Mouse (Mus musculus): ENCODE data around the gene Zdhhc14. TPM values are rescaled to one million over a fixed set of nuclear protein-coding genes. Genes with fewer than 3 reads are reported as not detected.

Gene Zdhhc14
- polyA plus RNA-seq, 1 experiment from 2014 or later, result 2.0 TPM

- H3K27ac ChIP-seq (ENCODE audit: low read depth, low read length), result no peak overlapping the region
- H3K4me3 ChIP-seq (ENCODE audit: low read depth, low read length), result no peak overlapping the region
- no peak overlapping the region for H3K9ac ChIP-seq (ENCODE audit: low read length)
- H3K36me3 ChIP-seq (ENCODE audit: control insufficient read depth, insufficient read depth, low read length), result no peaks in the 10 kb centered on the region
- H3K27me3 ChIP-seq (ENCODE audit: control insufficient read depth, insufficient read depth, low read length), result no peaks in the 10 kb centered on the region
- WGBS, result 85% methylated on average over 8 of the region's 8 CpGs
- H3K4me2 ChIP-seq, result no peak overlapping the region
- H3K4me1 ChIP-seq (ENCODE audit: control insufficient read depth, insufficient read depth, low read length), result no peaks in the 10 kb centered on the region
- ATAC-seq (ENCODE audit: low FRiP score), result no peak
- no peaks in the 10 kb centered on the region for H3K9me3 ChIP-seq (ENCODE audit: control insufficient read depth, low read length)
- no peak for DNase-seq (ENCODE audit: low spot score, missing footprints)
Measured at GRCm38 (mm10) chr17:5556568-5556967, 64.2 kb downstream of the Zdhhc14 start.

- ATAC-seq (ENCODE audit: low FRiP score), result no peak
- DNase-seq (ENCODE audit: low spot score, missing footprints), result no peak
- no peaks in the 10 kb centered on the region for H3K36me3 ChIP-seq (ENCODE audit: control insufficient read depth, insufficient read depth, low read length)
- no peak overlapping the region for H3K4me2 ChIP-seq
- no peaks in the 10 kb centered on the region for H3K27me3 ChIP-seq (ENCODE audit: control insufficient read depth, insufficient read depth, low read length)
- no peaks in the 10 kb centered on the region for H3K4me1 ChIP-seq (ENCODE audit: control insufficient read depth, insufficient read depth, low read length)
- H3K9ac ChIP-seq (ENCODE audit: low read length), result no peak overlapping the region
- WGBS, result 87% methylated on average over 4 of the region's 4 CpGs
- H3K4me3 ChIP-seq (ENCODE audit: low read depth, low read length), result no peak overlapping the region
- H3K9me3 ChIP-seq (ENCODE audit: control insufficient read depth, low read length), result no peaks in the 10 kb centered on the region
- H3K27ac ChIP-seq (ENCODE audit: low read depth, low read length), result no peak overlapping the region
Measured at GRCm38 (mm10) chr17:5560212-5560611, 67.9 kb downstream of the Zdhhc14 start.

GRCm38 (mm10) chr17:5563108-5563507, 70.8 kb downstream of the Zdhhc14 start:
- no peak overlapping the region for H3K27ac ChIP-seq (ENCODE audit: low read depth, low read length)
- ATAC-seq (ENCODE audit: low FRiP score), result no peak

GRCm38 (mm10) chr17:5566006-5566405, 73.6 kb downstream of the Zdhhc14 start:
- no peaks in the 10 kb centered on the region for H3K4me1 ChIP-seq (ENCODE audit: control insufficient read depth, insufficient read depth, low read length)
- H3K4me2 ChIP-seq, result no peak overlapping the region
- H3K9ac ChIP-seq (ENCODE audit: low read length), result no peak overlapping the region
- no peak overlapping the region for H3K4me3 ChIP-seq (ENCODE audit: low read depth, low read length)
- no peak overlapping the region for H3K27ac ChIP-seq (ENCODE audit: low read depth, low read length)
- H3K36me3 ChIP-seq (ENCODE audit: control insufficient read depth, insufficient read depth, low read length), result no peaks in the 10 kb centered on the region
- WGBS, result 84% methylated on average over 7 of the region's 7 CpGs
- DNase-seq (ENCODE audit: low spot score, missing footprints), result no peak
- H3K9me3 ChIP-seq (ENCODE audit: control insufficient read depth, low read length), result no peaks in the 10 kb centered on the region
- H3K27me3 ChIP-seq (ENCODE audit: control insufficient read depth, insufficient read depth, low read length), result no peaks in the 10 kb centered on the region
- no peak for ATAC-seq (ENCODE audit: low FRiP score)

More at GRCm38 (mm10) chr17:5563108-5563507, 70.8 kb downstream of the Zdhhc14 start:
- no peaks in the 10 kb centered on the region for H3K9me3 ChIP-seq (ENCODE audit: control insufficient read depth, low read length)
- WGBS, result 93% methylated on average over 6 of the region's 6 CpGs
- H3K4me2 ChIP-seq, result no peak overlapping the region
- no peaks in the 10 kb centered on the region for H3K4me1 ChIP-seq (ENCODE audit: control insufficient read depth, insufficient read depth, low read length)
- H3K9ac ChIP-seq (ENCODE audit: low read length), result no peak overlapping the region
- DNase-seq (ENCODE audit: low spot score, missing footprints), result no peak
- H3K27me3 ChIP-seq (ENCODE audit: control insufficient read depth, insufficient read depth, low read length), result no peaks in the 10 kb centered on the region
- H3K4me3 ChIP-seq (ENCODE audit: low read depth, low read length), result no peak overlapping the region
- no peaks in the 10 kb centered on the region for H3K36me3 ChIP-seq (ENCODE audit: control insufficient read depth, insufficient read depth, low read length)

GRCm38 (mm10) chr17:5567943-5568342, 75.6 kb downstream of the Zdhhc14 start:
- 82% methylated on average over 5 of the region's 5 CpGs for WGBS
- Histone ChIP-seq H3K9ac (ENCODE audit: low read length) (no peak overlapping the region), H3K27me3 (ENCODE audit: control insufficient read depth, insufficient read depth, low read length) (no peaks in the 10 kb centered on the region), H3K4me2 (no peak overlapping the region), H3K36me3 (ENCODE audit: control insufficient read depth, insufficient read depth, low read length) (no peaks in the 10 kb centered on the region), H3K4me1 (ENCODE audit: control insufficient read depth, insufficient read depth, low read length) (no peaks in the 10 kb centered on the region), H3K4me3 (ENCODE audit: low read depth, low read length) (no peak overlapping the region), H3K9me3 (ENCODE audit: control insufficient read depth, low read length) (no peaks in the 10 kb centered on the region), H3K27ac (ENCODE audit: low read depth, low read length) (no peak overlapping the region)
- ATAC-seq (ENCODE audit: low FRiP score), result no peak
- no peak for DNase-seq (ENCODE audit: low spot score, missing footprints)

GRCm38 (mm10) chr17:5569131-5570030, 77.0 kb downstream of the Zdhhc14 start:
- Histone ChIP-seq H3K27ac (ENCODE audit: low read depth, low read length) (no peak overlapping the region), H3K36me3 (ENCODE audit: control insufficient read depth, insufficient read depth, low read length) (no peaks in the 10 kb centered on the region), H3K9ac (ENCODE audit: low read length) (no peak overlapping the region), H3K9me3 (ENCODE audit: control insufficient read depth, low read length) (no peaks in the 10 kb centered on the region), H3K27me3 (ENCODE audit: control insufficient read depth, insufficient read depth, low read length) (no peaks in the 10 kb centered on the region), H3K4me1 (ENCODE audit: control insufficient read depth, insufficient read depth, low read length) (no peaks in the 10 kb centered on the region), H3K4me3 (ENCODE audit: low read depth, low read length) (no peak overlapping the region), H3K4me2 (no peak overlapping the region)
- ATAC-seq (ENCODE audit: low FRiP score) (no peak), DNase-seq (ENCODE audit: low spot score, missing footprints) (no peak)
- 78% methylated on average over 17 of the region's 17 CpGs for WGBS

GRCm38 (mm10) chr17:5572096-5572730, 79.9 kb downstream of the Zdhhc14 start:
- no peaks in the 10 kb centered on the region for H3K27me3 ChIP-seq (ENCODE audit: control insufficient read depth, insufficient read depth, low read length)
- WGBS, result 83% methylated on average over 1 of the region's 1 CpGs
- no peak for DNase-seq (ENCODE audit: low spot score, missing footprints)

GRCm38 (mm10) chr17:5572745-5573420, 80.5 kb downstream of the Zdhhc14 start:
- no peaks in the 10 kb centered on the region for H3K27me3 ChIP-seq (ENCODE audit: control insufficient read depth, insufficient read depth, low read length)
- no peaks in the 10 kb centered on the region for H3K4me1 ChIP-seq (ENCODE audit: control insufficient read depth, insufficient read depth, low read length)
- H3K4me2 ChIP-seq, result no peak overlapping the region
- H3K36me3 ChIP-seq (ENCODE audit: control insufficient read depth, insufficient read depth, low read length), result no peaks in the 10 kb centered on the region
- ATAC-seq (ENCODE audit: low FRiP score) (no peak), DNase-seq (ENCODE audit: low spot score, missing footprints) (no peak)
- no peaks in the 10 kb centered on the region for H3K9me3 ChIP-seq (ENCODE audit: control insufficient read depth, low read length)
- no peak overlapping the region for H3K27ac ChIP-seq (ENCODE audit: low read depth, low read length)
- H3K9ac ChIP-seq (ENCODE audit: low read length), result no peak overlapping the region
- no peak overlapping the region for H3K4me3 ChIP-seq (ENCODE audit: low read depth, low read length)

More at GRCm38 (mm10) chr17:5572096-5572730, 79.9 kb downstream of the Zdhhc14 start:
- no peaks in the 10 kb centered on the region for H3K9me3 ChIP-seq (ENCODE audit: control insufficient read depth, low read length)
- no peak for ATAC-seq (ENCODE audit: low FRiP score)
- no peak overlapping the region for H3K9ac ChIP-seq (ENCODE audit: low read length)
- H3K4me1 ChIP-seq (ENCODE audit: control insufficient read depth, insufficient read depth, low read length), result no peaks in the 10 kb centered on the region
- no peak overlapping the region for H3K27ac ChIP-seq (ENCODE audit: low read depth, low read length)
- no peak overlapping the region for H3K4me2 ChIP-seq
- H3K36me3 ChIP-seq (ENCODE audit: control insufficient read depth, insufficient read depth, low read length), result no peaks in the 10 kb centered on the region
- no peak overlapping the region for H3K4me3 ChIP-seq (ENCODE audit: low read depth, low read length)

GRCm38 (mm10) chr17:5574672-5575071, 82.3 kb downstream of the Zdhhc14 start:
- WGBS, result 74% methylated on average over 5 of the region's 5 CpGs
- no peak for DNase-seq (ENCODE audit: low spot score, missing footprints)
- H3K4me3 ChIP-seq (ENCODE audit: low read depth, low read length), result no peak overlapping the region

More at GRCm38 (mm10) chr17:5574672-5575071, 82.3 kb downstream of the Zdhhc14 start:
- no peaks in the 10 kb centered on the region for H3K9me3 ChIP-seq (ENCODE audit: control insufficient read depth, low read length)
- H3K27ac ChIP-seq (ENCODE audit: low read depth, low read length), result no peak overlapping the region
- H3K27me3 ChIP-seq (ENCODE audit: control insufficient read depth, insufficient read depth, low read length), result no peaks in the 10 kb centered on the region
- H3K4me1 ChIP-seq (ENCODE audit: control insufficient read depth, insufficient read depth, low read length), result no peaks in the 10 kb centered on the region
- no peak for ATAC-seq (ENCODE audit: low FRiP score)
- H3K4me2 ChIP-seq, result no peak overlapping the region
- H3K36me3 ChIP-seq (ENCODE audit: control insufficient read depth, insufficient read depth, low read length), result no peaks in the 10 kb centered on the region
- no peak overlapping the region for H3K9ac ChIP-seq (ENCODE audit: low read length)
